Mouse (Mus musculus) G1E (cell line): ENCODE results near the gene Trpm8. TPM values are rescaled to one million over a fixed set of nuclear protein-coding genes. Genes with fewer than 3 reads are reported as not detected.

ENCODE experiments used
- ATAC-seq: 2 replicates; pipeline ENCODE4 v1.8.0; 2016; ENCODE audit warnings: mild to moderate bottlenecking; ENCODE audit not compliant: insufficient number of reproducible peaks, poor library complexity, low FRiP score, severe bottlenecking; ENCODE audit errors: extremely low read depth
- DNase-seq: peaks from one replicate; pipeline ENCODE4 v3.0.0; 2012; ENCODE audit warnings: low spot score
- H3K27me3 ChIP-seq: 2 replicates; pipeline ENCODE4 v1.6.1; 2012; ENCODE audit warnings: mild to moderate bottlenecking, low read length, inconsistent platforms; ENCODE audit not compliant: insufficient read depth
- H3K36me3 ChIP-seq: replicated peaks from 2 replicates; pipeline ENCODE3; 2012; ENCODE audit warnings: mild to moderate bottlenecking, inconsistent platforms
- H3K4me1 ChIP-seq: 2 replicates; pipeline ENCODE4 v1.6.1; 2012; ENCODE audit warnings: low read depth, low read length, inconsistent platforms, mixed read lengths; ENCODE audit not compliant: insufficient read depth
- H3K4me3 ChIP-seq: 2 replicates; pipeline ENCODE4 v1.5.1; 2012; ENCODE audit warnings: low read depth, mild to moderate bottlenecking, inconsistent platforms, low read length, moderate library complexity, mixed read lengths
- H3K9me3 ChIP-seq: replicated peaks from 2 replicates; pipeline ENCODE4 v1.6.1; 2012; ENCODE audit warnings: inconsistent platforms
- CTCF ChIP-seq: IDR thresholded peaks from 2 replicates; pipeline ENCODE4 v1.5.1; 2012; ENCODE audit warnings: low read depth, low read length, inconsistent platforms, mixed read lengths
- GATA1 ChIP-seq: IDR thresholded peaks from 2 replicates; pipeline ENCODE4 v1.6.1; 2012; ENCODE audit warnings: borderline replicate concordance, low read length, inconsistent platforms, mixed read lengths
- GATA2 ChIP-seq: IDR thresholded peaks from 2 replicates; pipeline ENCODE4 v1.6.1; 2012; ENCODE audit warnings: low read depth, low read length, inconsistent platforms, borderline replicate concordance
- POLR2AphosphoS5 ChIP-seq: IDR thresholded peaks from 2 replicates; pipeline ENCODE4 v1.6.1; 2012; ENCODE audit warnings: low read depth, low read length, inconsistent platforms; ENCODE audit not compliant: insufficient replicate concordance
- TAL1 ChIP-seq: conservative IDR thresholded peaks from 2 replicates; pipeline ENCODE4 v1.6.1; 2012; ENCODE audit warnings: low read depth, low read length, inconsistent platforms, mixed read lengths
- polyA plus RNA-seq: library from polyadenylated mRNA; stranded (reverse); fragments of >175 nt; gene quantifications from 2 replicates; pipeline ENCODE4 v1.2.3, GENCODE M21; 2012
- total RNA-seq, 2 experiments: library from RNA; stranded (forward) in 1 of 2; stranded (reverse) in 1 of 2; fragments of 200-1000 nt in 1 of 2; fragments of >200 nt in 1 of 2; fragmentation: Nextera tagmentation in 1 of 2; gene quantifications; 2 replicates each; pipeline ENCODE4 v1.2.3; 2014 to 2017

Gene Trpm8
- total and polyA plus RNA-seq, 3 experiments, result not detected

- no peak for ATAC-seq
- no peaks in the 10 kb centered on the region for H3K4me1 ChIP-seq
- TF ChIP-seq GATA2 (no peak), GATA1 (no peak), POLR2AphosphoS5 (no peak), TAL1 (no peak), CTCF (no peak)
- no peak overlapping the region for H3K4me3 ChIP-seq
- peaks cover 3% of the 10 kb centered on the region; the same call in 1 of the 2 replicates for H3K27me3 ChIP-seq
- H3K9me3 ChIP-seq, result no peaks in the 10 kb centered on the region
- no peaks in the 10 kb centered on the region for H3K36me3 ChIP-seq
- DNase-seq, result no peak
Observed at GRCm38 (mm10) chr1:88406078-88406806, 128.8 kb downstream of the Trpm8 start.

- ATAC-seq (no peak), DNase-seq (no peak)
- H3K4me3 ChIP-seq, result no peak within 1 kb of the TSS
- TF ChIP-seq CTCF, result no peak
- no peak for TF ChIP-seq TAL1
- TF ChIP-seq POLR2AphosphoS5, result no peak
- no peak for TF ChIP-seq GATA2
- TF ChIP-seq GATA1, result no peak
- H3K36me3 ChIP-seq, result no peaks in the 10 kb centered on the region
- H3K4me1 ChIP-seq, result no peaks in the 10 kb centered on the region
- H3K9me3 ChIP-seq, result no peaks in the 10 kb centered on the region
- H3K27me3 ChIP-seq, result peaks cover 3% of the 10 kb centered on the region; the same call in 1 of the 2 replicates
Observed at GRCm38 (mm10) chr1:88406807-88407198, 129.3 kb downstream of the Trpm8 start, which contains the start of gene Spp2. Gene Spp2, plus strand, starts transcription at chr1:88406961.

GRCm38 (mm10) chr1:88408340-88408739 lies 130.9 kb downstream of the Trpm8 start:
- DNase-seq (no peak), ATAC-seq (no peak)
- H3K9me3 ChIP-seq, result no peaks in the 10 kb centered on the region
- TF ChIP-seq CTCF, result no peak
- TF ChIP-seq GATA1, result no peak
- TF ChIP-seq GATA2, result no peak
- H3K4me1 ChIP-seq, result no peaks in the 10 kb centered on the region
- no peak overlapping the region for H3K4me3 ChIP-seq
- H3K36me3 ChIP-seq, result no peaks in the 10 kb centered on the region
- H3K27me3 ChIP-seq, result peaks cover 3% of the 10 kb centered on the region; the same call in 1 of the 2 replicates

GRCm38 (mm10) chr1:88412013-88412412 lies 134.6 kb downstream of the Trpm8 start:
- H3K4me1 ChIP-seq, result no peaks in the 10 kb centered on the region
- no peaks in the 10 kb centered on the region for H3K36me3 ChIP-seq
- DNase-seq (no peak), ATAC-seq (no peak)
- no peak for TF ChIP-seq GATA1
- no peak for TF ChIP-seq GATA2
- no peak for TF ChIP-seq POLR2AphosphoS5
- TF ChIP-seq CTCF, result no peak
- TF ChIP-seq TAL1, result no peak
- no peak overlapping the region for H3K4me3 ChIP-seq
- H3K27me3 ChIP-seq, result peaks cover 2% of the 10 kb centered on the region; the same call in 1 of the 2 replicates
- no peaks in the 10 kb centered on the region for H3K9me3 ChIP-seq

GRCm38 (mm10) chr1:88418943-88419342 lies 141.5 kb downstream of the Trpm8 start:
- no peak for TF ChIP-seq POLR2AphosphoS5
- Histone ChIP-seq H3K9me3 (no peaks in the 10 kb centered on the region), H3K36me3 (no peaks in the 10 kb centered on the region), H3K4me3 (no peak overlapping the region), H3K4me1 (no peaks in the 10 kb centered on the region), H3K27me3 (no peaks in the 10 kb centered on the region; the same call in 1 of the 2 replicates)
- no peak for DNase-seq
- ATAC-seq, result no peak

GRCm38 (mm10) chr1:88422045-88422444 lies 144.6 kb downstream of the Trpm8 start:
- DNase-seq, result no peak
- Histone ChIP-seq H3K4me1 (no peaks in the 10 kb centered on the region), H3K4me3 (no peak overlapping the region)

More at GRCm38 (mm10) chr1:88422045-88422444, 144.6 kb downstream of the Trpm8 start:
- TF ChIP-seq CTCF (no peak), GATA2 (no peak), TAL1 (no peak), POLR2AphosphoS5 (no peak), GATA1 (no peak)
- no peaks in the 10 kb centered on the region; the same call in 1 of the 2 replicates for H3K27me3 ChIP-seq
- no peak for ATAC-seq
- H3K9me3 ChIP-seq, result no peaks in the 10 kb centered on the region
- H3K36me3 ChIP-seq, result no peaks in the 10 kb centered on the region
